Mouse (Mus musculus): ENCODE data around the gene Fan1. TPM values are rescaled to one million over a fixed set of nuclear protein-coding genes. Genes with fewer than 3 reads are reported as not detected.

Gene Fan1
- total RNA-seq, 2 experiments from 2014 or later: 6.6 to 7.2 TPM

GRCm38 (mm10) chr7:64331309-64331708, 42.6 kb downstream of the Fan1 start:
- DNase-seq: no peak

- no peak for DNase-seq
Measured at GRCm38 (mm10) chr7:64327486-64327885, 46.4 kb downstream of the Fan1 start.

- peak; percentile 91 for DNase-seq
Measured at GRCm38 (mm10) chr7:64326892-64327291, 47.0 kb downstream of the Fan1 start.

GRCm38 (mm10) chr7:64321658-64322057, 52.2 kb downstream of the Fan1 start:
- no peak for DNase-seq

- DNase-seq: no peak
Measured at GRCm38 (mm10) chr7:64321125-64321524, 52.8 kb downstream of the Fan1 start.

- DNase-seq: no peak
Measured at GRCm38 (mm10) chr7:64312811-64313210, 61.1 kb downstream of the Fan1 start.

GRCm38 (mm10) chr7:64310756-64311155, 63.1 kb downstream of the Fan1 start:
- DNase-seq: no peak

- no peak for DNase-seq
Measured at GRCm38 (mm10) chr7:64310241-64310640, 63.7 kb downstream of the Fan1 start.

Other genes starting within 250 kb of the Fan1 start
- gene Trpm1, start 220.3 kb downstream of the Fan1 start, total RNA-seq (2021): not detected
- gene Mtmr10, start 86.4 kb downstream of the Fan1 start, total RNA-seq (2021): 10 to 100 TPM; 13.5 to 13.8 TPM
- gene Mphosph10, start 18.2 kb upstream of the Fan1 start, total RNA-seq (2021): 10 to 100 TPM; 16.6 to 17.4 TPM
- 100 to 1,000 TPM; 103 to 108 TPM for gene Mcee, start 18.5 kb upstream of the Fan1 start, total RNA-seq (2021)
- under 1 TPM; 0.23 to 0.31 TPM for gene Apba2, start 127.6 kb upstream of the Fan1 start, total RNA-seq (2021)